Mouse (Mus musculus) brain, embryonic 14.5 days (tissue): ENCODE results near the gene Nid1.
"Not testable (repeated sequence)": the region's sequence is repeated elsewhere in the genome, so short reads cannot be mapped to it uniquely, and the experiment has no call there.

Experiments
- CTCF ChIP-seq: fragments of 200-500 bp; IDR thresholded peaks from 2 replicates; pipeline ENCODE4 v1.5.1; 2012; ENCODE audit warnings: inconsistent platforms, mild to moderate bottlenecking, moderate library complexity, borderline replicate concordance; ENCODE audit not compliant: insufficient read depth, insufficient read length; ENCODE audit errors: extremely low read depth
- POLR2A ChIP-seq: fragments of 200-500 bp; IDR thresholded peaks from 2 replicates; pipeline ENCODE4 v1.6.1; 2012; ENCODE audit warnings: mild to moderate bottlenecking, inconsistent platforms, borderline replicate concordance; ENCODE audit not compliant: poor library complexity, insufficient read depth, insufficient read length, severe bottlenecking; ENCODE audit errors: extremely low read depth

- peak; percentile 45; the same call in 1 of the 2 replicates for TF ChIP-seq CTCF
- not testable (repeated sequence) for TF ChIP-seq POLR2A
Observed at GRCm38 (mm10) chr13:13415120-13416006, 22.0 kb upstream of the Nid1 start.
